Mouse (Mus musculus): ENCODE data around the gene Slc47a1.

GRCm38 (mm10) chr11:61297901-61298300 is 80.2 kb downstream of the Slc47a1 start:
- TF ChIP-seq CTCF (IDR thresholded peaks at IDR 0.05; ENCODE audit: borderline replicate concordance, extremely low read depth, insufficient read depth, insufficient read length) (no peak), POLR2A (IDR thresholded peaks at IDR 0.05; ENCODE audit: borderline replicate concordance, extremely low read depth, insufficient read depth, insufficient read length, poor library complexity, severe bottlenecking) (no peak)

All from brain, embryonic 14.5 days (tissue).